Mouse (Mus musculus): ENCODE measurements at regions not wholly inside any gene's neighbourhood (a gene's known extent, or its start where the extent isn't known, plus 50 kb on each side); places are given as distances from the start of the nearest gene placed in this dataset.

GRCm38 (mm10) chr12:77527953-77528865, 290.3 kb downstream of the Fut8 start:
- no peak for TF ChIP-seq ZNF384 (IDR thresholded peaks at IDR 0.05; ENCODE audit: low read depth, low read length)
- no peak for TF ChIP-seq MAFK (IDR thresholded peaks at IDR 0.05; ENCODE audit: insufficient read depth, low read depth, low read length)
